Mouse (Mus musculus) skeletal muscle tissue, adult 2 months (tissue): ENCODE measurements at regions not wholly inside any gene's neighbourhood (a gene's known extent, or its start where the extent isn't known, plus 50 kb on each side); places are given as distances from the start of the nearest gene placed in this dataset.

Experiments
- DNase-seq: peaks from one replicate; pipeline ENCODE4 v3.0.0-alpha.2; 2012; ENCODE audit warnings: low read depth, low spot score

DNA sequence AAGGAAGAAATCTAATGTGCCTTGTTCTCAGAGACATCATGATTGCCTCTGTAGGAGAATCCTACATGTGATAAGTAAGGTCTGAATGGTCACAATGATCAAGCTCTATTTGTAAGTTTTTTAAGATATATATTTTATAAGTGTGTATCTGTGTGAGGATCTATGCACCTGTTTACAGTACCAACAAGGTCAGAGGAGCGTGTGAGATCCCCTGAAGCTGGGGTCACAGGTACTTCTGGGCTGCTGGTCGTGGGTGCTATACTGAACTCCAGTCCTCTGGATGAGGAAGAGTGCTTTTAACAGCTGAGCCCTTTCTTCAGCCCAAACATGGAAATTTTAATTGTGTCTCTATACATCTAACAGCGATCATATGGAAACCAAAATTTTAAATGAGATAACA, 181.1 kb upstream of the Topaz1 start:
- DNase-seq, result no peak

DNA sequence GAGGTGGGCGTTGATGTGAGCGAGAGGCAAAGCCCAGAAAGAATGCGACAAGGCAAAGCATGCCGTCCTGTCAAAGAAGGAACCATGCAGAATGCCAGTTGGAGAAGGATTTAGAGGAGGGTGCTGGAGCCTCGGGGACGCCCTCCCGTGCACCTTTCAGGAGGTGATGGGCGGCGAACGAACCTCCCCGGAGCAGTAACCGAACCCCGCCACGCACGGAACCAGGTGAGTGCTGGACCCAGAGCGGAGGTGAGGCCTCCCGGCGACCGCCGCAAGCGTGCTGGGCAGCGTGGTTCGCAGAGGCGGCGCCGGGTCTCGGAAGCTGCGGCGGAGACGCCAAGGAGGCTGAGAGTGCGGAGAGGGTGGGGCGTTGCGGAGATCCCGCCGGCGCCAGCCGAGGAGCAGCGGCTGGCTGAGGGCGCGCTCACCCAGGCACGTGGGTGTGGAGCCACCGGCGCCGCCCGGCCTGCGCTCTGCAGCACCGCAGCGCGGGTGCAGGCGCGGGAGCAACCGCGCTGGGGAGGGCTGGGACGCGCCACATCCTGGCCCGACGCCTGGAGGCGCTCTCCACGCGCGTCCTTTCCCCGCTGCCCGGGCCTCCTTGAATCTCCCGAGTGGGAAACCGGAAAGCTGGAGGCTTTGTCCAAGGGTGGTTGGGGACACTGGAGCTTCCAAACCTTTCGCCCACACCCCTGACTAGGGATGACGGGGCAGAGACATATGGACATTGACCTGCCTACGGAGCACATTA, 178.3 kb upstream of the Topaz1 start:
- DNase-seq, result no peak

DNA sequence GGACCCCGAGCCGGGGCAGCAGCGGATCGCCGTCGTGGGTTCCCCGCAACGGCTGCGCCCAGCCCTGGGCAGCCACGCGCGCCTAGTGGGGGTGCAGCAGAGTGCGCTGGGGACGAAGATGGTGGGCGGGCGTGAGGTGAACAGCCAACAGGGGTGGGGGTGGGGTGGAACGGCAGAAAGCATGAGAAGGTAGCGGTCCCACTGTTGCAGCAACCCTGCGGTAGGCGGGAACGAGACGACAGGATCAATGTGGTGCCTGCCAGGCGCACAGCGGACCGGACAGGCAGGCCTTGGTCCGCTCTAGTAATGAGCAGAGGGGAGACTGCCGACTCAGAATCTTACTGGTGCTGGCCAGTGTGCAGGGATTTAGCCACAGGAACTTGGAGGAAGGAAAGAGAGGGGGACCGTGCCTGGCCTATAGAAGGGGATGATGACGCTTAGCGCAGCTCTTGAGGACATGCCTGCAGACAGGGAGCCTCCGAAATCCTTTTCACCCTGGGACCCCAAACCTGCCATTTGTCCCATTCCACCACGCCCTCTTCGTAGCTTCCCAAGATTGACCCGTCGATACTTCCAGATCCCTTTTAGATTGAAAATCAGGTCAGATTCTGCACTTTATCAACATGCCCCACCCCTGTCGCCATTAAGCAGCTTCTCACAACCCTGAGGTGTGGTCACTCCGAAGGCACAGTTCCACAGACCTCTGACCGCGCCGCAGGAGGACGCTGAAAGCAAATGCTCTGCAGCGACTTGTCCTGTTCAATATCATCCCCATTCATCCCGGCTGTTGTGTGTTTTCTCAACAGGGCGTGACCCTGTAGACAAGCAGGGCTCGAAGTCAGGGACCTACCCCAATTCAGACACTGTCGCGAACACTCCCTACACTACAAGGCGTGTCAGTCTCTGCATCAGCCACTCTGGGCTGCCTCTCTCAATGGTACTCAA, 177.4 kb upstream of the Topaz1 start:
- DNase-seq, result no peak

DNA sequence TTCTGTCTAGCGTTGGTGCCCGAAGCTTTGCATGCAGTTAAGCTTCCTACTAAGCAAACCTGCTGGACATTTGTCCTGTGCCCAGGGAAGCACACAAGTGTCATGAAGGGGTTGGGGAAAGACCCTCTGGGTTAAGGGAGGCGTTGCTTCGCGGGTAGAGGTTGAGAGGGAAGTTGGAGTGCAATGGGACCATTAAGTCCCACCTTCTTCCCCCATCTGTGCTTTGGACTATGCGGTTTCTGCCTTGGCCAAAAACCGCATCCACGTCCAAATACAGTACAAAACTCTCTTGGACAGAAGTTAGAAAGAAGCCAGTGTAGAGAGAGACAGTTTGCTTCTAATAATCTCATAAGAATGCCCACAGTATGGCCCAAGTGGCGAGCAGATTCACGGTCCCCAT, 176.1 kb upstream of the Topaz1 start:
- DNase-seq, result no peak

DNA sequence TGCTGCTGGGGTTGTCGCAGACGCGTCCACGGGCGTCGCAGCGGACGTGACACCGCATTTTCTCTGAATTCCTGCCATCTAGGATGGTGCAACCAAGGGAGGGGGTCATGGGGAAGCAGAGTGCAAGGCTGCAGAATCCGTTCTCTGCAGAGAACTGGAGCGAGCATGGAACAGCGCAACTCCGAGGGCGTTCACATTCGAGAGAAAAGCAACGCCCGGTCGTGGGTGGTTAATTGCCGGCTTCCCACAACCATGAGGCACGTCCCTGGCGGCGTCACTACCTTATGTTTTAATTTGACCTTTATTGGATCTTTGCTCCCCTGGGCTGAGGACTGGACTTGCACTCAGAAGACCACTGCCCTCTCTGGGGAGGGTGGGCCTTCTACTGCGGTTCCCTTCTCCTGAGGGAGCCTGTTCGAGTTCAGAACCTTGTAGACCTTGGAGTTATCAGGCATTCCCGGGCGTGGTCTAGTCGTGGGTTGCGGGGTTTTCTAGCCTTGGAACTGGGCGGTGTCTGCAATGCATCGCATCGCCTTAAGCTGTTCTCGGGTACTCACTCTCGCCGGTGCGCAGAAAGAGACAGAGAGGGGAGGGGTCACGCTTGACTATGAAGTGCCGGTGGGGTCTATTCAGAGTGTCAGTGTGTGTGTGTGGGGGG, 175.6 kb upstream of the Topaz1 start:
- DNase-seq, result no peak

DNA sequence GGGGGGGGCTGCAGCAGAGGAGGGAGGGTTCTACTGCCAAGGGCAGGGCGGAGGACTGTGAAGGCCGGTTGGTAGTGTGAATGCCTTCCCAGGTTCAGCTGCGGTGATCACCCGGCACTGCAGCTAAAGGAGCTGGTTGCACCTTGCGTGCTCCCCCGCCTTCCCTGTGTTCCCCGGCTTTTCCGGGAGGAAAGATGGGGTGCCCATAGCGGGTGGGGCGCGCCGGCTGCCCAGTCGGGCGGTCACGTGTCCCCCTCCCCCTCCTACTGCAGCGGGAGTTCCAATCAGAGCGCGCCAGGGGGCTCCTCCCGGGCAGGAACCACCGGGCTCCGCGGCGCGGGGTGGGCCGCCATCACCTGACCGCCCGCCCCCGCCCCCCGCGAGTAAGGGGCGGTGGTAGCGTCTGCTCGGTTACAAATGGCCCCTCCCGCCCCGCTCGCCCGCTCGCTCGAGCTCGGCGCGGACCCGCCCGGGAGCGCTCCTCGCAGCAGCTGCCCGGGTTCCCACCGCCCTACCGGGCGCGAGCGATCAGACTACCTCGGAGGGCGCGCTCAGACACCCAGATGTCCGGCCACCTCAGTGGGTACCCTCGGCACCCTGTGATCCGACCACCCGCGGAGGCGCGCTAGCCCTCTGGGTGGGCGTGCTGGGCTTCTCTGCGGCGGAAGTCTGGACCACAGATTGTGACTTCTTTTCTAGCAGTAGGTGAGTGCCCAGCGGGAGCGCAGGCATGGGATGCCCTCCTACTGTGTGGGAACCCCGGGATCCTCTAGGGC, 174.9 kb upstream of the Topaz1 start:
- DNase-seq, result no peak

DNA sequence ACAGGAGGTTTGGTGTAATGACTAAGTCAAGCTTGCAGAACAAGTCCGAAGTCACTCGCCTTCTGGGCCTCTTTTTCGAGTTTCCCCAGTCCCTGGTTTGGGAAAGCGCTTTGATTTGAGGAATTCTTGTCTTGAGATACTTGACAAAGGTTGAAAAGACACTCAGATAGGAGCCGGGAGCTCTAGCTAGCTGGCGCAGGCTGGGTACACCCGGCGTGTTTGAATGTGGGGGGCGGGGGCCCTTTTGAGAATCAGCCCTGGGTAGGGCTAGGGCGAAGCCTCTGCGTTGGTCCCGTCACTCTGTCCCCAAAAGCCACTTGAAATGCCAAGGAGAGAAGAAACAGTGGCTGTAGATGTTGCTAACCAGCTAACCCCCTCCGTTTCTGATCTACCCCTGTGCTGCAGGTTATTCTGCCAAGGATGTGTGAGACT, 174.3 kb upstream of the Topaz1 start:
- DNase-seq, result no peak

DNA sequence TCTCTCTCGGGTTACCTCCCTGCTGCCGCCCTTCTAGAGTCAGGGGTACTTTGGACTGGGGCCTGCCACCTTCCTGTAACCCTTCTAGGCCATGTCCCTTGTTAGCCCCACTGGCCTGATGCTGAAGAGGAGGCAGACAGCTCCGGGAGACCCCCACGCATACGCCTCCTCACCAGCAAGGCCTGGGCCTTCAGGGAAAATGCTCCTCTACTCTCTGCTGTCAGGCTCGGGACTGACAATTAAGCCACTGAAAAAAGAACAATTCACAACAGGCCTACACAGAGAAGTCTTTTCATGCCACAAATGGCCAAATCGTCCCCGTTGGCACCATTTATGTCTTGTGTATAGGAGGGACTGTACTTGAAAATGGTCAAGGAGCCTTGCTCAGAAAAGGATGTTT, 161.9 kb upstream of the Topaz1 start:
- no peak for DNase-seq

DNA sequence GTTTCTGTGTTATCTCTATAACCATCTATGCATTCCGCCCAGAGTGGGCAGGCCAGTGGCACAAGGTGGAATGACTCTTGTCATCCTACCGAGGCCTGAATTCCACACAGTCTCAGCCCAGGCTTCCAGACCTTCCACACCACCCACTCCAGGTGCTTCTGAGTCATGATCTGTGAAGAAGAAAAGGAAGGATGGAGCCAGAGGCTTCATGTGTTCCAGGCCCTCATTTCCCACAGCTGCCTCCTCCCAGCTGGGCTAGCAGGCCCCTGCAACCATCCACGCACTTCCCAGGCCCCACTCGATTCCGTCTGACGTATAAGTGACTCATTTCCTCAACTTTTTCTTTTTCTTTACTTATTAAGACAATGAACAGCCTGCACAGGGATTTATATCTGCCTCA, 160.7 kb upstream of the Topaz1 start:
- DNase-seq, result no peak

DNA sequence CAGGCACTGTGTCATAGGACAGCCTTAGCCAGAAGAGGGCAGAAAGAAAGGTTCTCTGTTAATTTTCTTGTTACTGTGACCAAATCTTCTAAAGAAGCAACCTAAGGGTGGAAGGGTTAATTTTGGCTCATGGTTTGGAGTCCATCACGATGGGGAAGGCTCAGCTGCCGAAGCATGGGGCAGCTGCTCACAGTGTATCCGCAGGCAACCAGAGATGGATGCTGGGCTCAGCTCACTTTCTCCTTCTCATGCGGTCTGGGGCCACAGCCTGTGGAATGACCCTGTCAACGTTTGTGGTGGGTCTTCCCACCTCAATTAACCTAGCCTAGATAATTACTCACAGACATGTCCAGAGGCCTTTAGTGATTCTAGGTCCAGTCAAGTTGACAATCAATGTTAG, 160.2 kb upstream of the Topaz1 start:
- no peak for DNase-seq

DNA sequence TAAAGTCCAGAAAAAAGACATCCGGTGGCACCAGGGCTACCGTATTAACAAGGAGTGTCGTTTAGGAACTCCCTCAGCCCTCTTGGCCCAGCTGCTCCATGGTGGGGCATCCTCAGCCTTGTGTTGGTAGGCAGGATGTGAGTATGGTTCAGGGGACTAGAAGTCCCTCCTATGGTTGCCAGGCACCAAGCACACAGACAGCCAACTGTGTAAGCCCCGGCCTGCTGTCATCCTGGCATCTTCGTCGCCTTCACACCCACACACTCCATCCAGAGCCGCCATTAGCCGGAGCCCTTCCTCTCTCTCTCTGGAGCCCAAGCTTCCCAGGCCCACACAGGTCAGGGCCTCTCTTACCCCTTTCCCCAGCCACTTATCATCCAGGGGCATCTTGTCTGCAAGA, 158.9 kb upstream of the Topaz1 start:
- DNase-seq, result no peak

DNA sequence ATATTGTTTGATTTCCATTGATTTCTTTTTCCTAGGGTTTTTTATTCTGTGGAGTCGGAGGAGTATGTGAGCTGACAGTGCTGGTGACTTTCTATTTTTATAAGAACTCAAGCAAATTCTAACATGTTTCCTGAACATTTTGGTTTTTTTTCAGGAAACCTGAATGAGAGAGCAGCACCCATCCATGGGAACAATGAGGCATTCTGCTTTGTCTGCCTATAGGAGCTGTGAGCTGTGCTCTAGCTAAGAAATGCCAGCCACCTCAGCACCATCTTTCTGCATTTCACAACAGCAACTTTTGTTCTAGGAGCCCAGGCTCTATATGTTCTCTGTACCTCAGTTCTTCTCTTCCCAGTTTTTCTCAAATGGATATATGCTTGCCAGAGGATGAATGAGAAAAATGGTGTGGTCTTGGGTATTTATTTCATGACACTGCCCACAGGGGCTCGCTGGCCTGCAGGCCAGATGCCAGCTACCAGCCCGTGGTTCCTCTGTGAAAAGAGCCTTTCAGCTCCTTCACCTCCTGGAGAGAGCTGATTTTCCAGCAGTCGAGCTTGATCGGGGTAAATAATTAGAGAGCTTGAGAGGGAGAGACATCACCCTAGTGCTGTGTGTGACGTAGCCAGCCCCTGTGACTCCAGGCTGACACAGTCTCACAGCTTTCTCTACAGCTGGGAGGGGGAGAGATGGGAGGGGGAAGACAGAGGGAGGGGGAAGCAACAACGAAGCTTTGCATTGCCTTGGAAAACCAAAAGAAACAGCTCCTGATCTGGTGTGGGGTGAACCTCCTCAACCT, 154.1 kb upstream of the Topaz1 start:
- DNase-seq, result no peak

DNA sequence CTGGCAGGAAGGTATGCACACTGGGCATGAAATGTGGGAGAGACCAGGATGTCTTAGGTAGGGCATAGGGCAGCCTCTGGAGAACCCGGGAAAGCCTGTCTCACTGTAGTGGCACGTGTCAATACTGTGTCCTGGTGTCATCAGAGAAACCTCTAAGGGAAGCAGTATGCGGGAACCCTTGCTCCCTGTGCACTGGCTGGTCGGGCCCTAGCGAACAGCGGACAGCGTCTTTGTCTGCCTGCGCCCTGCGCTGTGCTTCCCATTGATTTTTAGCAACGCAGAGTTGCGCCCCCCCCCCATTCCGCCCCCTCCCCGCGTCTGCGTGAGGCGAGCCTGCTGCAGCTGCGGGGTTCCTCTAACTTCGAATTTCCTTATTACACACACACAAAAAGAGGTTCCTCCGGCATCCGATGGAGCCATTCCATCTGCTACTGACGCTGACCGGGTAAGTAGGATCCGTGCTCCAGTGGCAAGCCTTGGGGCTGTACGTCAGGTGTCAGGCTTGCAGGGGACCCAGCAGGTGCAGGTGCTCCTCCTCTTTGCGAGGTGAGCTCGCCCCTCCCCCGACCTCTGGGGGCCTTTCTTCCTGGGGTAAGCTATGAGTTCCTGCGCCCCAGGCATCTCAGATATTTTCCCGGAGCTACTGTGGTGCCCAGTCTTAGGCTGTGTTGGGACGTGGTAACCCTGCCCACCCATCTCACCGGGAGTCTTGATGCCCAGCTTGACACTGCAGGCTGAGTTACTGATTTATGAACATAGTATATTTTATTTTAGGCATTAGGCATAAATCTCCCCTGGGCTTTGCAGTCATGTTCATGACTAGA, 151.8 kb upstream of the Topaz1 start:
- DNase-seq, result no peak

DNA sequence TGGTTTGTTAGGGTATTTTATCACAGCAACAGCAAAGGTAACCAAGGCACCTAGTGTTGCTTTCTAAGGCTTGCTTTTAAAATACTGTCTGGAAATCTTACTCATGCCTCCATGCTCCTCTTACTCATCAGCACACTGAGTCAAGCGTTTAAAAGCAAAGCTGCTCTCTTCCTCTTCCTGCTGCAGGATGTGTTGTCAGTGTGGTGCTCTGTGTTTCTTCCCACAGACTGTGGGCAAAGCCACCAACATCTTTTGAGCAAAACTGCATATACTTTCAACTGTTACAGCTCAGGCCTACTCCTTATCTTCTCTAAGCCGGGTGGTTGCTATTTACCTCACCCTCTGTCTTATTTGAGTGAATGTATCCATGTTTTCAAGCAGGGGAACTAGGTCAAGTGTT, 144.0 kb upstream of the Topaz1 start:
- no peak for DNase-seq

DNA sequence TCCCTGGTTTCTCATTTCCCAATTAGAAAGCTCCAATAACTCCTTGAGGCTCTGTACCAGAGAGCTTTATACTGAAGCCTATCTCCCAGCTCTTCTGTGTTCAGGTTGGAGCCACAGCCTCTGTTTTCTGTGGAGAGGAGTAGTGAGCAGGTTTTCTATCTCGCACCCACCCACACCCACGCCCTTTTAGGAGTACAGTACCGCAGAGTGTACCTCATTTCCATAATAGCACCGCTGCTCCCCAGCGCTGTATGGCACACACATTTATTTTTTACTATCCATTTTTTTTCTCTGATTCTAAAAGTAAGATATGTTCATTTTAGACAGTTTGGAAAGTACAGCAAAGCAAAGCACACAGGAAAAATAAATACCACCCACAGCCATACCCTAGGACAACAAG, 137.5 kb upstream of the Topaz1 start:
- no peak for DNase-seq

DNA sequence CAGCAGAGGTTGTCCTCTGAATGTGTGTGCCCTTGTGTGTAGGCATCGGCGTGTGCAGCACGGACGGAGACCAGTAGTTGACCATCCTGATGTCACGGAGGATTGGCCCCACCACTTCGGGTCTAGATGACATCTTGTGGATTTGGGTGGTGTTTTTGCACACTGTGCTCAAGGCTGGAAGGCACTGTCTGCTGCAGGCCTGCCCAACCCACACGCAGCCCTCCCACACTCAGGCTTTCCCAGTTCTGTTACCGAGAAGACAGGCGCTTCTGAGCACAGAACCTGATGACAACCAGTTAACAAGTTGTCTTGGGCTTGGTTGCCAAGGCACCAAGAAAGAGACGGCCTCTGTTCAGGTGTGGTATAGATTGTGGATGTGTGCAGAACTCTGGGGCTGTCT, 136.2 kb upstream of the Topaz1 start:
- no peak for DNase-seq

DNA sequence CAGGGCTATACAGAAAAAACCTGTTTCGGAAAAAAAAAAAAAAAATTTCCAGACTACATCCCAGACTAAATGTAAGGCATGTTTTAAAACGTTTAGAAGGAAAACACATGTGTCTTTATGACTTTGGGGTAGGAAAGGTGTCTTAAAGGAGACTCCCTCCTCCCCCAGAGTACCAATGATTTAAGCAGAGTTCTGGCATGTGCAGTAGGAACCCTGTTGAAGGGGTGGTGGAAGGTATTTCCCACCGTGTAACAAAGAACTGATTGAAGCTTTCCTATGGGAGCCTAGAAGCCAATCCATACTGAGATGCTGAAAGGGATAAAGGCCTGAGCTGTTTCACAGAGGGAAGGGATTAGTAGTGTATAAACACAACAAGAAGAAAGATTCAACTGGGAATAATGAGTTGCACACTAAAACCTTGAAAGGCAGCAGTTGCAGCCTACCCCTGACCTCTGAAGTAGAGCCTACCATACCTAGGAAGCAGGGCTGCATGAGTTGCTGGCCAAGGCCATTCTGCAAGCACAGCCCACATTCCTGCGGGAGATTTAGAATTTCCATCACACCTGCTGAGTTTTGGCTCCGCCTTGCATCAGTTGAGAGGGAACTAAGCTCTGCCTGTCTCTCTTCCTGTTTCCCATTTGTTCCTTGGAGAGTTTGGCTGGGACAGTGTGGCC, 132.4 kb upstream of the Topaz1 start:
- DNase-seq, result no peak

DNA sequence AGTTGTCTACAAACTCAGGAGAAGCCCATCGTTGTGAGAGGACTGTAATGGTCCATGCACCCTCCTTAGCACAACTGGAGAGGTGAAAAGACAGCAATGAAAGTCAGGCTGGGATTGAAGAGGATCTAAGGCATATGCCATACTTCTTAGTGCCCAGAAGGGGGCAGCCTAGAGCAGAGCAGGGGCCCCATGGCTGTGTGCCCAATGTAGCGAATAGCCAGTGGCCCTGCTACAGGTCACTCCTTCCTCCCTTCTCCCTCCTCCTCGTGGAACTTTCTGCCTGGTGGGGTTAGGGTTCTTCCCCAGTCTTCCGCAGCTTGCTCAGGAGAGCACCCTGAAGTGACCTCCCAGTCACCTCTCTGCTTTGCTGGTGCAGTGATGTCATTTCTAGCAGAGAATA, 131.8 kb upstream of the Topaz1 start:
- DNase-seq, result peak; percentile 4

DNA sequence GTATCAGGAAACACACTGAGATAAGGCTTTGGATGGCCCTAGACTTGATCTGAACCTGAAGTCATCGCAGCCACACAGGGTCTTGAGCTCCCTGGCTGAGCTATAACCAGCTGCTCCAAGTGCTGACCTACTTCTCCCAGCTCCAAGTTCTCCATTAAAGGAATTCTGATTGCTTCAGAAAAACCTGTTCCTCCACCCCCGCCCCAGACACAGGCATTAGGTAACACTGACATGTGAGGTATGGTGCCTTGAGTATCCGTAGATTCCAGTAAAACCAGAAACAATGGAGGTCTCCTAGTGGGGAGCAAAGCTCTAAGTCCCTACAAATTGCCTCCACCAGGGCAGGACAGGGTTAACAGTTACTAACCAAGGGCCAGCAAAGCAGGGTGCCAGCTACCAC, 129.4 kb upstream of the Topaz1 start:
- DNase-seq, result no peak
